Comparison of ENCODE assay signal across 9 mouse cellular contexts in genomic region chr5:127243209-127243608, GRCm38 (mm10). TPM values are rescaled to one million over a fixed set of nuclear protein-coding genes. Genes with fewer than 3 reads are reported as not detected.
A peak's percentile ranks its signal among the peaks of the same experiment; 100 is the strongest.
DNase-seq lines count a peak whose midpoint lies in the region; ATAC-seq and TF ChIP-seq lines count a peak whose summit lies in the region.
"Had no signal": no experiment of that assay in that cellular context is flagged by ENCODE, and none has a peak within 500 bp of the region (broad histone marks: within the 10 kb centered on the region; RNA-seq: fewer than 3 reads in every experiment).

No protein-coding gene starts in this region.

- peak; percentile 55 for DNase-seq in cerebellum, adult 11-12 months
- no peak for DNase-seq in testis, postnatal 14 days (ENCODE audit: low spot score)
- no peak for DNase-seq in stomach, postnatal 0 days (ENCODE audit: low spot score)
- DNase-seq in natural killer cell, adult 2 months (ENCODE audit: low spot score in 2 of 2), result no peak
- DNase-seq in layer of hippocampus, adult 11-12 months (ENCODE audit: low spot score), result no peak

- WGBS in limb, embryonic 13.5 days, result under 1% methylated on average over 16 of the region's 16 CpGs
- WGBS in stomach, postnatal 0 days, result under 1% methylated on average over 16 of the region's 16 CpGs

- peaks cover 7% of the 10 kb centered on the region for H3K9me3 ChIP-seq in limb, embryonic 13.5 days
- no peaks in the 10 kb centered on the region for H3K9me3 ChIP-seq in stomach, postnatal 0 days (ENCODE audit: control insufficient read depth, low read length)

- H3K4me2 ChIP-seq in limb, embryonic 13.5 days (replicated peaks), result peak overlapping the region; percentile 82
- H3K4me2 ChIP-seq in stomach, postnatal 0 days (replicated peaks; ENCODE audit: low read depth), result peak overlapping the region; percentile 38

- no peaks in the 10 kb centered on the region for H3K36me3 ChIP-seq in testis, adult 2 months (ENCODE audit: control insufficient read depth, insufficient read depth, low read length)
- no peaks in the 10 kb centered on the region for H3K36me3 ChIP-seq in limb, embryonic 13.5 days
- H3K36me3 ChIP-seq in stomach, postnatal 0 days (ENCODE audit: control insufficient read depth, insufficient read depth, low read length), result no peaks in the 10 kb centered on the region

- H3K4me1 ChIP-seq in testis, adult 2 months (ENCODE audit: control insufficient read depth, insufficient read depth, low read length), result peaks cover 11% of the 10 kb centered on the region
- H3K4me1 ChIP-seq in limb, embryonic 13.5 days, result peaks cover 45% of the 10 kb centered on the region
- H3K4me1 ChIP-seq in stomach, postnatal 0 days (replicated peaks; ENCODE audit: control insufficient read depth, insufficient read depth), result no peaks in the 10 kb centered on the region

- ATAC-seq in cerebellum, adult (ENCODE audit: insufficient number of reproducible peaks, low FRiP score, low TSS enrichment), result no peak
- ATAC-seq in limb, embryonic 13.5 days (ENCODE audit: low FRiP score, low read depth), result no peak
- ATAC-seq in stomach, postnatal 0 days (ENCODE audit: low FRiP score, low TSS enrichment), result no peak

- TF ChIP-seq EP300 in stomach, postnatal 0 days (optimal IDR thresholded peaks at IDR 0.05), result no peak

- no peak for TF ChIP-seq POLR2A in testis, adult 2 months (IDR thresholded peaks at IDR 0.05; ENCODE audit: control insufficient read depth, low read depth, low read length)

- peaks cover 2% of the 10 kb centered on the region for H3K27me3 ChIP-seq in testis, adult 2 months (ENCODE audit: control insufficient read depth, insufficient read depth, low read length)
- peaks cover 27% of the 10 kb centered on the region for H3K27me3 ChIP-seq in limb, embryonic 13.5 days
- peaks cover 13% of the 10 kb centered on the region for H3K27me3 ChIP-seq in stomach, postnatal 0 days (ENCODE audit: control insufficient read depth, insufficient read depth, low read length)

- H3K4me3 ChIP-seq in testis, adult 2 months (ENCODE audit: control insufficient read depth, low read depth, low read length), result 0 out of 2 replicates have a peak overlapping the region, but pooled peaks have one; percentile 1
- H3K4me3 ChIP-seq in limb, embryonic 13.5 days, result peak overlapping the region; percentile 79
- peak overlapping the region; percentile 49 for H3K4me3 ChIP-seq in stomach, postnatal 0 days (ENCODE audit: low read depth, low read length)

- H3K27ac ChIP-seq in testis, adult 2 months (ENCODE audit: control insufficient read depth, insufficient read depth, low read depth, low read length), result no peak overlapping the region
- no peak overlapping the region; the same call in 1 of the 2 replicates for H3K27ac ChIP-seq in limb, embryonic 13.5 days
- no peak overlapping the region for H3K27ac ChIP-seq in stomach, postnatal 0 days (replicated peaks)
- H3K27ac ChIP-seq: liver, embryonic 14.5 days had no signal

- TF ChIP-seq CTCF in testis, adult 2 months (IDR thresholded peaks at IDR 0.05; ENCODE audit: control insufficient read depth, insufficient read depth, insufficient replicate concordance, low read depth, low read length), result no peak
- TF ChIP-seq CTCF in stomach, postnatal 0 days (IDR thresholded peaks at IDR 0.05; ENCODE audit: low read depth), result no peak

- H3K9ac ChIP-seq in limb, embryonic 13.5 days, result peak overlapping the region; percentile 80
- no peak overlapping the region for H3K9ac ChIP-seq in stomach, postnatal 0 days (ENCODE audit: low read length)
- H3K9ac ChIP-seq: liver, embryonic 14.5 days had no signal

RNA-seq across cellular contexts. Expression of gene Tmem132c, which starts 1.6 kb away (rescaled TPM):
- 0.20 and 0.26 TPM in 2 replicates for polyA plus RNA-seq in testis, adult 2 months (2012; rRNA removed)
- 35.6 and 37.5 TPM in 2 replicates for polyA plus RNA-seq in limb, embryonic 13.5 days (2015; fragmentation: Nextera tagmentation; extraction: Ambion mirVana)
- 1.7 and 2.5 TPM in 2 replicates for polyA plus RNA-seq in stomach, postnatal 0 days (2015; fragmentation: Nextera tagmentation; extraction: Ambion mirVana)

Comparison
In these comparisons a context has a peak if more than half of its experiments do, and no peak if none do; other contexts are left out.
1. H3K4me3 ChIP-seq: peak in every context shown above with its lines; median percentile 79 in limb, embryonic 13.5 days; 49 in stomach, postnatal 0 days; 1 in testis, adult 2 months.
2. RNA of gene Tmem132c, which starts 1.6 kb away (polyA plus RNA-seq): 35.6 to 37.5 TPM in limb, embryonic 13.5 days; 1.7 to 2.5 TPM in stomach, postnatal 0 days and 0.20 to 0.26 TPM in testis, adult 2 months; every median in the first group is over 10 times any median in the second.